Mouse (Mus musculus) macrophage (primary cell): ENCODE measurements around the gene Gse1. TPM values are rescaled to one million over a fixed set of nuclear protein-coding genes. Genes with fewer than 3 reads are reported as not detected.
"Not testable (repeated sequence)": the region's sequence is repeated elsewhere in the genome, so short reads cannot be mapped to it uniquely, and the experiment has no call there.

Source experiments
- H3K27ac ChIP-seq: fragments of 350-480 bp; formaldehyde crosslinking; 2 replicates; pipeline ENCODE4 v1.9.0; 2021
- H3K36me3 ChIP-seq: fragments of 350-480 bp; formaldehyde crosslinking; 2 replicates; pipeline ENCODE4 v1.9.0; 2021; ENCODE audit errors: inconsistent target
- H3K4me3 ChIP-seq: fragments of 350-480 bp; formaldehyde crosslinking; 2 replicates; pipeline ENCODE4 v1.9.0; 2021; ENCODE audit errors: inconsistent target
- H3K79me2 ChIP-seq: fragments of 350-480 bp; formaldehyde crosslinking; 2 replicates; pipeline ENCODE4 v1.9.0; 2021; ENCODE audit errors: inconsistent target
- WGBS: methylation state at CpG from one replicate; pipeline ENCODE4 v1.1.7; 2026; ENCODE audit warnings: inconsistent platforms; ENCODE audit not compliant: missing documents; 5-methylcytosine and 5-hydroxymethylcytosine counted together
- polyA plus RNA-seq: library from polyadenylated mRNA; stranded (reverse); fragments of 250-400 nt; gene quantifications from 3 replicates; pipeline ENCODE4 v1.2.4, GENCODE M21; 2018; ENCODE audit warnings: inconsistent platforms

The Gse1 gene
- polyA plus RNA-seq, 1 experiment from 2014 or later: 10.8 TPM

DNA sequence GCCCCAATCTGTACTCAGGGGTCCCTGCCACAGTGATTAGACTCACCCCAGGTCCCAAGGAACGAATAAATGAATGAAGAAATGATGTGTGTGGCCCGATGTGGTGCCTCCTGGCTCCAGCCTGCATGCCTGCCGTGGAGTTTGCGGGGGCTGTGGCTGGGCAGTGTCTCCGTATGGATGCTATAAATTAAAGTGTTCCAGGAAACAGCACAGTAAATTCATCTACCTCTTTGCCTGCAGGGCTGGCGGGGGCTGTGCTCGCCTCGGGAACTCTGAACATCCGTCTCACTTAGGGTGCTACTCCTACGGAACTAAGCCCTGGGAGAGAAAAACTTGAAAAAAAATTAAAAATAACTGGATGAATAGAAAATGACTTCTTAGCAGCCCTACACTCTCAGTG lies 123.8 kb downstream of the Gse1 start:
- H3K79me2 ChIP-seq: no peaks in the 10 kb centered on the region
- H3K27ac ChIP-seq: no peak overlapping the region
- no peaks in the 10 kb centered on the region for H3K36me3 ChIP-seq
- 77% methylated on average over 10 of the region's 10 CpGs for WGBS
- H3K4me3 ChIP-seq: no peak overlapping the region

DNA sequence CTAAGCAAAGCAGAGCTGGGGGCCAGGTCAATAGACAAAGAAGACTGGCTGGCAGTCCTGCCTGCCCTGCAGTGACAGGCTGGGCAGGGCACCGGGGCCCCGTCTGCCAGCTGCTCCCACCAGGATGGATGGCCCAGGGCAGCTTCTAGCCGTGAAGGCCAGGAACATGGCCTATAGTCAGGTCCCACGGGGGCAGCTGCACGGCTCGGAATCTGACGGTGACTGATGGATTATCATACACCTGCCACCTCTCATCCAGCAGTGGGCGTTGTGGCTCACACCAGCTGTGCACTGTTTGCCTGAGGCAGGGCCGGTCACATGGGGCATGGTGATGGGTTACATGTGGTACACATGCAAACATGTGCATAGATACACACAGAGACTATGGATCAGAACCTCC lies 127.8 kb downstream of the Gse1 start:
- H3K36me3 ChIP-seq: no peaks in the 10 kb centered on the region
- WGBS: 96% methylated on average over 9 of the region's 9 CpGs
- H3K79me2 ChIP-seq: no peaks in the 10 kb centered on the region
- no peak overlapping the region for H3K4me3 ChIP-seq
- no peak overlapping the region for H3K27ac ChIP-seq

DNA sequence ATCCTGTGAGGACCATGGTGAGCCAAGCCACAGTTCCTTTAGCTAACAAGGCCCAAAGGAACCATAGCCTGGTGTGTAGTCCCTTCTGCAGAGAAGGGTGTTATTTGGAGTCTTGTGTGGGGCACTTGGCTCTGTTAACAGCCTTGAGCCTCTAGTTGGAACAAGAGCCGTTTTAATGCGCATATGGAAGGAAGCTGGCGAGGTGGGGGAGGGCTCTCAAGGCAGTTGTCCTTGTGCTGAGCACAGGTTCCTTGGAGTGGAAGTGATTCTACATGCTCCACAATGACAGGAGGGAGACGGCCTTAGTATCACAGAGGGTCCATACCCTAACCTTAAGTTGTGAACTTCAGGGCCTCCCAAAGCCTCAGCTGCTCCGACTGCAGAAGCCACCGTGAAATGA lies 129.2 kb downstream of the Gse1 start:
- Histone ChIP-seq H3K4me3 (no peak overlapping the region), H3K27ac (no peak overlapping the region), H3K36me3 (no peaks in the 10 kb centered on the region), H3K79me2 (no peaks in the 10 kb centered on the region)
- 93% methylated on average over 6 of the region's 6 CpGs for WGBS

DNA sequence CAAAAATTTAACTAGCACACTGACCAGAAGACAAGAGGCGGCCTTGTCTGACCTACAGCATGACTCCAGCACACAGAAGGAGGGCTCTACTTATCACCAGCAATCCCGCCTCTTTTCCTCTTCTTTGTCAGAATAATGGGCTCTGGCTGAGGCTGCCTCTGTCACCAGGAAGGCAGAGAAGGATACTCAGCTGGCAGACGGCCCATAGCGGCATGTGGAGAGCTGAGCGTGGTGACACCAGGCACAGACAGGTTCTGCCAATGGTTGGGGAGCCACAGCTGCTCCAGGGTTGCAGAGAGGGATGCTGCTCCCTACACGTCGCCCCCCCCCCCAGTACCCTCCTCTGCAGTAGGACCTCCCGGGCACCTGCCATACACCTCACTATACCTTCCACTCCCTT lies 133.0 kb downstream of the Gse1 start:
- Histone ChIP-seq H3K27ac (no peak overlapping the region), H3K36me3 (no peaks in the 10 kb centered on the region), H3K79me2 (no peaks in the 10 kb centered on the region), H3K4me3 (no peak overlapping the region)
- 87% methylated on average over 7 of the region's 8 CpGs for WGBS

DNA sequence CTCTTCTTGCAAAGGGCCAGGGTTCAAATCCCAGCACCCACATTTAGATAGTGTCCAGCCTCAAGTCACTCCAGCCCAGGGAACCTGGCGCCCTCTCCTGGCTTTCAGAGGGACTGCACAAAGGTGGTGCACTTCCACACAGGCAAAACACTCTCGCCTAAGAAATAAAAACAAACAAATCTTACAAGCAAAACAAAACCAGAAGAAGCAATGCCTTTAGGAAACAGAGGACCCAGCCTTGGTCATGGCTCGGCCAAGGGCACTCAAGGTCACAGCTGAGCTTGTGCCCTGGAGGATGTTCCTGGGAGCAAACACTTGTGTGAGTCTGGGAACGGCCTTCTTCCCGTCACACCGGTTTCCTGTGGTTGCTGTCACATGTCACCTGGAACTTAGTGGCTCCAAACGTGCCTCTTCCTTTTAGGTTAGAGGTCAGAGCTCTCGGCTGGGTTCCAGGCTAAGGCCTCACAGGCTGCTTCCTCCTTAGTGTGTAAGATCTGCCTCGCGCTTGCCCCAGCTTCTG lies 135.4 kb downstream of the Gse1 start:
- Histone ChIP-seq H3K79me2 (no peaks in the 10 kb centered on the region), H3K4me3 (no peak overlapping the region), H3K36me3 (no peaks in the 10 kb centered on the region), H3K27ac (no peak overlapping the region)
- WGBS: 30% methylated on average over 10 of the region's 10 CpGs

DNA sequence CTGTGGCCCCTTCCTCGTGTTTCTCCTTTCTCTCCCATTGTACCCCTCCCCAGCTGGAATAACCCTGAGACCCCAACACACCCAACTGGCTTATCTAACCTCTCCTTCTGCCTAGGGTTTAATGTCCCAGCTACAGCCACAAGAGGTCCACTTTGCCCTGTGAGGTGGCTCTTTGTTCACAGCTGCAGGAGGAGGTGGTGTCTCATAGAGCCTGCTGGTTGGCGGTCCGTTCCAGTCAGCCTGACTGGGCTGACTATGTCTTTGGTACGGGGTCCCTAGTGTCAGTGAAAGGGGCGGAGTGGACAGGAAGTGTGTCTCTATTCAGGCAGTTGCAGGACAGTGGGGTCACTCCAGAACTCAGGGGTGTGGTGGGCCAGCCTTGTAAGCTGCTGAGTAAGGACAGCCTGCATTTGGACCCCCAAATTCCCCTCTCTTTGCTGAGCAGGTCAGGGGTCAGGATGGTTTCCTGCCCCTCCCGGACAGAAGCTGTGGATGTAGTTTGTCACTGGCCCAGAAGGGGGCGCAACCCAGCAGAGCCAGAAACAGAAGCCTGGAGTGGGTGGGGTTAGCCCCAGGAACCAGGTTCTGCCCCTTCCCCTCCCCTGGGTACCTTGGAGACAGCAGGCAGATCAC lies 136.0 kb downstream of the Gse1 start:
- no peaks in the 10 kb centered on the region for H3K79me2 ChIP-seq
- WGBS: 20% methylated on average over 7 of the region's 7 CpGs
- H3K36me3 ChIP-seq: no peaks in the 10 kb centered on the region
- no peak overlapping the region for H3K4me3 ChIP-seq
- no peak overlapping the region for H3K27ac ChIP-seq

DNA sequence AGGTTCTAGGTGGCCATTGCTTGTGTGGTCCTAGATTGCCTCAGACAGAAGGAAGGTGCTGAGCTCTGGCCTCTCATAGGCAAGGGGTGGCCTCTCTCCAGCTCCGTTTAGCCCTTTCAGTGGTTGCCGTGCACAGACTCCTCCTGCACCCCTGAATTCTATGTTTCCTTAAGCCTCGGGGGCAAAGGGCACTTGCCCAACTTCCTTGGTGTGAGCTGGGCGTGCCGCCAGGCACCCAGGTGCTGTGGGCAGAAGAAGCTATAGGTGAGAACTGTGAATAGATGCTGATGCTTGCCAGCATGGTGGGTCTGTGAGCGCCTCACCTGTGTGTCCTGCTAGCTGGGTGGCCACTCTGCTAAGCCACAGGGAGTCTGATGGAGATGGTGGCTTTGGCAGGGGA lies 138.6 kb downstream of the Gse1 start:
- no peak overlapping the region for H3K27ac ChIP-seq
- no peaks in the 10 kb centered on the region for H3K36me3 ChIP-seq
- 81% methylated on average over 6 of the region's 6 CpGs for WGBS
- H3K4me3 ChIP-seq: no peak overlapping the region
- H3K79me2 ChIP-seq: no peaks in the 10 kb centered on the region

DNA sequence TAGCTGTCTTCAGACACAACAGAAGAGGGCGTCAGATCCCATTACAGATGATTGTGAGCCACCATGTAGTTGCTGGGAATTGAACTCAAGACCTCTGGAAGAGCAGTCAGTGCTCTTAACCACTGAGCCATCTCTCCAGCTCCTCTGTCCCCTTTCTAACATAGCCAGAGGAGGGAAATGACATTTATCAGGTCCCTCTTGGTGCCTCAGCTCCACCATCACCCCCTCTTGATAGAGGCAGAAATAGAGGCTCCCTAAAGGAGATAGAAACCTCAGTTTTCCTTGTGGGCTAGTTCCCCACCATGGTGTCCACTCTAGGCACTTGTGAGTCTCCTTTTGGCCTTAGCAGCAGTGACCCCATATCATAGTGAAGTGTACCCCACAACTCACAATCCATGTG lies 139.9 kb downstream of the Gse1 start:
- not testable (repeated sequence) for H3K79me2 ChIP-seq, H3K27ac ChIP-seq, H3K4me3 ChIP-seq, H3K36me3 ChIP-seq
- WGBS: 83% methylated on average over 1 of the region's 1 CpGs

DNA sequence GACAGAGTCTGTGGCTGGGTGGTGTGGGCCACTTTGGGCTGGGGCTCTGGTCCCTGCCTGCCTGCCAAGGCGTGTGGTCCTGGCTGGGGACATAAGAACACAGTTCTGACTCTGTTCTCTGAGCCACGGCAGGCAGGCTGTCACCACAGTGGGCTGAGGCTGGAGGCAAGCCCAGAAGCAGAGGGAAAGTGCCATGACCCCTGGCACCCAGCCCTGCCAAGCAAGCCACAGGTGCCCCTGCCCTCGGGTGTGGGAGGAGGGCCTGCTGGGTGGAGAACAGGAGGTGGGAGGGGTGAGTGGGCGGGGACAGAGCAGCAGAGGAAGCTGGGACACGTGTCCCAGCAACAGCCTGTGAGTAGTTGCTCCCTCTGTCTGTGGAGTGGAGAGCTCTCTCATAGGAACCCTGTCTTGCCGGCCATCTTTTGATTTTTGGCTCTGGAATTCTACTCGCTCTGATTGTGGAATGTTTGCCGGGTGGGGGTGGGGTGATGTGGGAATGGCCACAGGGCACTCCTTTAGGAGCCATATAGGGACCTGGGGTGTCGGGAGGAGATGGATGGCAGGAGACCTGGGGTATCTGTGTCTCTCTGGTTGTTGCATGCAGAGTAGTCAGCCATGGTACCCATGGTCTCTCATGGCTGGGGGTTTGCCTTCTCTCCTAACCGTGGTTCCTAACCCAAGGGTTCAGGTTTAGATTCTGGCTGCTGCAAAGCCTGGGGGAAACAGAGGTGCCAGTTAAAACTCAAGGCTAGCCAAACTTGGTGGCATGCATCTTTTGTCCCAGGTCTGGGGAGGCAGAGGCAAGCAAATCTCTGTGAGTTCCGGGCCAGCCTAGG lies 140.8 kb downstream of the Gse1 start:
- H3K27ac ChIP-seq: no peak overlapping the region
- 15% methylated on average over 11 of the region's 11 CpGs for WGBS
- no peaks in the 10 kb centered on the region for H3K79me2 ChIP-seq
- H3K36me3 ChIP-seq: no peaks in the 10 kb centered on the region
- H3K4me3 ChIP-seq: no peak overlapping the region

DNA sequence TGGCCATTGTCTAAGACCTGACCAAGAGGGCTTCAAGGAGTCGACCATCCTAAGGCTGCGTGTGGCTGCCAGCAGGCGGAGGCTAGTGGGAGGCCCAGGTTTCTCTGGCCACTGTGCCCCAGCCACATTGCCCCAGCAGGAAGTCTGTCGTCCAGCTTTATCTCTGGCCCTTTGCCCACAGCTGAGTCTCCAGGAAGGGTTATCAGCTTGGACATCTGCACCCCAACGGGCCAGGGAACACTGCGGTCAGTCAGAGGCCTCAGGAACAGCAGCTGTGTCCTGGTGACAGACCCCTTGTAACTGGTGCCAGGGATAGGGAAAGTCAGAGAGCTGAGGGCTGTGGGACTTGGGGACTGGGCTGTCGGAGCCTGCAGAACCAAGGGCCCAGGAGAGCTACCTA lies 141.7 kb downstream of the Gse1 start:
- Histone ChIP-seq H3K27ac (no peak overlapping the region), H3K79me2 (no peaks in the 10 kb centered on the region), H3K4me3 (no peak overlapping the region), H3K36me3 (no peaks in the 10 kb centered on the region)
- 21% methylated on average over 7 of the region's 7 CpGs for WGBS

DNA sequence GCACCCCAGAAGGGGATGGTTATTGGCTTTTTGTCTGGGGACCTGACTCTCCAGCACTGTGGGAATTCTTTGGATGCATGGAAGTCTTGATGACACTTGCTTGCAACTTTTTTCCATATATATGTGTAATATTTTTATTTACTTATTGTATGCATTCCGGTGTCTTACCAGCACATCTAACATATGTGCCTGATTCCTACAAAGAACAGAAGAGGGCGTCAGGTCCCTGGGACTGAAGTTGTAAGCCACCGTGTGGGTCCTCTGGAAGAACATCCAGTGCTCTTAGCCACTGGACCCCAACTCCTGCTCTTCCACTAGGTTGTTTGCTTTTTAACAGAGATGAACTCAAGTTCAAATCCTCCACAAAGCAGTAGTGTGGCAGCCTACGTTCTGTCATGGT lies 142.2 kb downstream of the Gse1 start:
- Histone ChIP-seq H3K36me3 (no peaks in the 10 kb centered on the region), H3K4me3 (no peak overlapping the region), H3K27ac (no peak overlapping the region), H3K79me2 (no peaks in the 10 kb centered on the region)
- 41% methylated on average over 4 of the region's 4 CpGs for WGBS

DNA sequence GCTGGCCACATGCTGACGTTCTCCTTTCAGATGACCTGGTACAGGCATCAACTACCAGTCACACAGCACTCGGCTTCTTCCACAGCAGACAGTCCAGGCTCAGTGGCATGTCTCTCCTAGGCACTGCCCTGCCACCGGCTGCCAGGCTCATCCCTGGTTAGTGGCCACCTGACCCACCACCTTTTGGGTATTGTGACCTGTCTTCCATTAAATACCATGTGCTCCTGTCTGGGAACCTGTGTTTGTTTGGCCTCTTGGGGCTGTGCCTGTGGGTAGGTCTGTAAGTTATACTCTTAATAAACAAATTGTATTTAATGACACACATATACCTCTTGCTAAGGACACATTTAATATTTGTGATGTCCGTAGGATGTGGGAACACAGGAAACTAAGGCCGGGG lies 142.9 kb downstream of the Gse1 start:
- Histone ChIP-seq H3K4me3 (no peak overlapping the region), H3K27ac (no peak overlapping the region), H3K36me3 (no peaks in the 10 kb centered on the region), H3K79me2 (no peaks in the 10 kb centered on the region)
- WGBS: 63% methylated on average over 5 of the region's 5 CpGs

DNA sequence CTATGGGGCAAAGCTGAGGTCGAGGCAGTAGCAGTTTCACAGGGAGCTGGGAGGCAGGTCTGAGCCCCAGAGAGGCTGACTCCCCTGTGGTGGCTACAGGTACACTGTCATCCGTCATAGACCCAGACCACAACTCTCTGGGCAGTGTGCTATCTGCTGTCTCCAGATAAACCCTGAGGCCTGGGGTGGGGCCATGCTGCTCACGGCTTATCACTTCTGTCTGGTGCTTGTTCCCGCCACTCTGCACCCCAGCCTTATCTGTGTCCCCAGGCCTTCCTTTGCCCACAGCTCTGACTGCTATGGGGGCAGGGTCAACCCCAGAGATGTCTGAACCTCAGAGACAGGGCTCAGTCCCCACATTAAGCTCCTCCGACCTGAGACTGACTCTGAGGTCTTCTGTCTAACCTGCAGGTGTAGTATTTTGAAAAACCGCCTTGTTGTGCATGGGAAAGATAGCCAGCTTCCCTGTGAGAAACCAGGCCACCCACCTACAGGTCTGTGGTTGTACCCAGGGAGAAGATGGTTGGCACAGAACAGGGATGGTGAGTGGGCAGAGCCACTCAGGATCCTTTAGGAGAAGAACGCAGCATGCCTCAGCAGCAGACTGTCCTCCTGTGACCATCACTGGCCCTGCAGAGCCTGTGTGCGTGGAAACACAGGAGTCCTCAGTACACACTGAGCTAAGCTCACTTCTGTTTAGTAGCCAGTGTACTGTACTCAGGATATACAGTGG lies 143.6 kb downstream of the Gse1 start:
- WGBS: 77% methylated on average over 7 of the region's 8 CpGs
- no peaks in the 10 kb centered on the region for H3K36me3 ChIP-seq
- no peaks in the 10 kb centered on the region for H3K79me2 ChIP-seq
- H3K4me3 ChIP-seq: no peak overlapping the region
- H3K27ac ChIP-seq: no peak overlapping the region

DNA sequence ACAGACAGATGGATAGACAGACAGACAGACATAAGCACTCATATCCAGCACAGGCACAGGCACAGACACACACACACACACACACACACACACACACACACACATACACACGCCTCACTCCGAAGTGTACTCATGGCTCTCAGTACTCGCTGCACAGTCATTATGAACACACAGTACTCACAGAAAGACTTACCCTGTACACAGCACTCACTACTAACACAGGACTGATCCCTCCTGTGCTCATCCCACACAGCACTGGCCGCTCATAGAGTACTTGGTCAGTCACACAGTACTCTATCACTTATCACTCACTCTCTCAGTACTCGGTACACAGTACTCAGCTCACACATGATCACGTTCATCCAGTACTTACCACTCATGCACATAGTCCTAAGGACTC lies 144.4 kb downstream of the Gse1 start:
- H3K4me3 ChIP-seq: no peak overlapping the region

DNA sequence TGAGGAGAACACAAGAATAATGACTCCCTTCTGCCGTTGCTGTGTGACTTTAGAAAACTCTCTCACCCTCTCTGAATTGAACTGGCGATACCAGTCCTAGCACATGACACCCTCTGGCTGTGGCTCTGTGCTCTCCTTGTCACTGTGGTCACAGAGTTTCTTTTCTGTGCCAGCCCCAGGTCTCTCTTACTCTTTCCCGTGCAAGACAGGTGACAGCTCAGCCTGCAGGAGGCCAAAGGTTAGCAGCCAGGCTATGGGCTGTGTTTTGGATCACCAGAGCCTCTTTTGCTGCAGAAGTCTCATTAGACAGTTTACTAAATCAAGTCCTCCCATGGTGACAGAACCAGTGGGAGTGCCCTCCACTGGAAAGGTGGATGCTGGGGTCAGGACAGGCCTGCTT lies 145.4 kb downstream of the Gse1 start:
- no peak overlapping the region for H3K27ac ChIP-seq
- no peak overlapping the region for H3K4me3 ChIP-seq
- H3K79me2 ChIP-seq: no peaks in the 10 kb centered on the region
- WGBS: 76% methylated on average over 3 of the region's 3 CpGs
- H3K36me3 ChIP-seq: no peaks in the 10 kb centered on the region

More for the DNA sequence above, 144.4 kb downstream of the Gse1 start:
- WGBS: 94% methylated on average over 6 of the region's 6 CpGs
- Histone ChIP-seq H3K27ac (no peak overlapping the region), H3K36me3 (no peaks in the 10 kb centered on the region), H3K79me2 (no peaks in the 10 kb centered on the region)
